Mouse (Mus musculus) T-helper 1 cell (primary cell): ENCODE data around the gene Zfp14.

Experiments
- in situ Hi-C: fragments of 300-600 bp; cut with MboI, MseI; formaldehyde crosslinking; loops from one replicate; pipeline ENCODE4 v1.15.1; 2025; ENCODE audit warnings: high pct_unique_total_duplicates

Zfp14 gene

GRCm38 (mm10) chr7:30050882-30051548 lies at the start of gene Zfp14:
Gene Zfp14 (minus strand): TSS chr7:30051380.
- in situ Hi-C loops = no loop called here

GRCm38 (mm10) chr7:30099297-30099696 lies 48.1 kb upstream of the Zfp14 start:
- in situ Hi-C loops = no loop called here

GRCm38 (mm10) chr7:30095551-30096125 lies 44.5 kb upstream of the Zfp14 start:
- in situ Hi-C loops = no loop called here

GRCm38 (mm10) chr7:30094646-30095429 lies 43.7 kb upstream of the Zfp14 start, which contains the start of gene Zfp260:
Gene Zfp260 (plus strand): TSS chr7:30094777.
- in situ Hi-C loops = no loop called here

GRCm38 (mm10) chr7:30093918-30094415 lies 42.8 kb upstream of the Zfp14 start:
- in situ Hi-C loops = no loop called here

- in situ Hi-C loops = no loop called here
Measured at GRCm38 (mm10) chr7:30092666-30093065, 41.5 kb upstream of the Zfp14 start.

GRCm38 (mm10) chr7:30090970-30091585 lies 39.9 kb upstream of the Zfp14 start:
- in situ Hi-C loops = no loop called here

GRCm38 (mm10) chr7:30090092-30090969 lies 39.2 kb upstream of the Zfp14 start, which contains the start of the genes Gm26920 and Zfp566:
Gene Gm26920 (minus strand): TSS chr7:30090410.
Gene Zfp566 (minus strand): TSS chr7:30090527.
- in situ Hi-C loops = no loop called here

GRCm38 (mm10) chr7:30089405-30089804 lies 38.2 kb upstream of the Zfp14 start:
- in situ Hi-C loops = no loop called here

- in situ Hi-C loops = no loop called here
Measured at GRCm38 (mm10) chr7:30086524-30086923, 35.3 kb upstream of the Zfp14 start.

GRCm38 (mm10) chr7:30072146-30073028 lies 21.2 kb upstream of the Zfp14 start, which contains the start of gene Zfp82:
Gene Zfp82 (minus strand): TSS chr7:30072900.
- in situ Hi-C loops = no loop called here

GRCm38 (mm10) chr7:30064622-30065021 lies 13.4 kb upstream of the Zfp14 start:
- in situ Hi-C loops = no loop called here

- in situ Hi-C loops = no loop called here
Measured at GRCm38 (mm10) chr7:30062478-30062877, 11.3 kb upstream of the Zfp14 start.

GRCm38 (mm10) chr7:30060341-30060740 lies 9.2 kb upstream of the Zfp14 start:
- in situ Hi-C loops = no loop called here

- in situ Hi-C loops = no loop called here
Measured at GRCm38 (mm10) chr7:30053591-30053990, 2.4 kb upstream of the Zfp14 start.

- in situ Hi-C loops = no loop called here
Measured at GRCm38 (mm10) chr7:30048126-30048525, 3.1 kb downstream of the Zfp14 start.

GRCm38 (mm10) chr7:30044354-30044753 lies 6.8 kb downstream of the Zfp14 start:
- in situ Hi-C loops = no loop called here

- in situ Hi-C loops = no loop called here
Measured at GRCm38 (mm10) chr7:30034331-30034730, 16.8 kb downstream of the Zfp14 start.

- in situ Hi-C loops = no loop called here
Measured at GRCm38 (mm10) chr7:30031379-30031778, 19.8 kb downstream of the Zfp14 start.

- in situ Hi-C loops = no loop called here
Measured at GRCm38 (mm10) chr7:30030677-30031076, 20.5 kb downstream of the Zfp14 start.
